Mouse (Mus musculus) CH12.LX (cell line): ENCODE data around the gene A630023A22Rik.

Experiments
- CTCF ChIP-seq, 2 experiments: IDR thresholded peaks in 1 of 2; conservative IDR thresholded peaks in 1 of 2; 2 replicates each; pipeline ENCODE4 v1.5.1; 2011 to 2012; ENCODE audit warnings: low read depth in 2 of 2, low read length in 2 of 2, improper control_type of control experiment in 1 of 2, inconsistent platforms in 1 of 2, mild to moderate bottlenecking in 1 of 2, moderate library complexity in 1 of 2
- GABPA ChIP-seq: IDR thresholded peaks from 2 replicates; pipeline ENCODE4 v1.6.1; 2012; ENCODE audit warnings: low read depth, low read length, improper control_type of control experiment, inconsistent platforms; ENCODE audit not compliant: insufficient replicate concordance
- MEF2A ChIP-seq: IDR thresholded peaks from 2 replicates; pipeline ENCODE4 v1.6.1; 2014; ENCODE audit warnings: low read depth, mild to moderate bottlenecking, inconsistent platforms, low read length, improper control_type of control experiment, borderline replicate concordance
- POLR2A ChIP-seq: IDR thresholded peaks from 2 replicates; pipeline ENCODE4 v1.6.1; 2011; ENCODE audit warnings: low read depth, mild to moderate bottlenecking, improper control_type of control experiment, low read length
- RCOR1 ChIP-seq: conservative IDR thresholded peaks from 2 replicates; pipeline ENCODE4 v1.6.1; 2012; ENCODE audit warnings: low read depth, mild to moderate bottlenecking, inconsistent platforms, low read length, improper control_type of control experiment
- ZC3H11A ChIP-seq: IDR thresholded peaks from 2 replicates; pipeline ENCODE4 v1.6.1; 2012; ENCODE audit warnings: low read depth, mild to moderate bottlenecking, inconsistent platforms, low read length, improper control_type of control experiment
- ZMIZ1 ChIP-seq: IDR thresholded peaks from 2 replicates; pipeline ENCODE4 v1.6.1; 2012; ENCODE audit warnings: low read depth, mild to moderate bottlenecking, inconsistent platforms, low read length, improper control_type of control experiment

DNA sequence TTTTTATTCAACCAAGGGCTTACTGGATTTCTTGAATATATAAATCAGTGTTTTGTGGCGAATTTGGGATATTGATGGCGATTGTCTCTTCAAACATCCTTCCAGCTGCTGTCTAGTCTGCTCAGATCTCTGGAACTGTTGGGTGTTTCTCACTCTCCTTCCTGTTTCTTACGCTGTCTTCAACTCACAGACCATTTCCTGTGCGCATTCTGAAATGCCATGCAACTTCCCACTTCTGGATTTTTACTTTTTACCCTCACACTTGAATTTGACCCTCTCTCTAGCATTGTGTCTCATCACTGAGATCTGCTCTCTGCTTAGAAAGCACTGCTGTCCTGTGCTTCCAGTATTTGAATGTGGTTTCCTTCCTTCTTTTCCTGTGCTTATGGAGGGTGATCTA is 5.0 kb upstream of the A630023A22Rik start:
- TF ChIP-seq ZMIZ1 (no peak), CTCF (conservative IDR thresholded peaks at IDR 0.05 in 1 of 2, IDR thresholded peaks at IDR 0.05 in 1 of 2; ENCODE audit: low read depth in 2 of 2, low read length in 2 of 2) (no peak), MEF2A (no peak), POLR2A (no peak), GABPA (no peak), ZC3H11A (no peak), RCOR1 (no peak)
